Mouse (Mus musculus): Measurements from ENCODE around the gene Ncln. TPM values are rescaled to one million over a fixed set of nuclear protein-coding genes. Genes with fewer than 3 reads are reported as not detected.
"Not testable (repeated sequence)": the region's sequence is repeated elsewhere in the genome, so short reads cannot be mapped to it uniquely, and the experiment has no call there.

Gene Ncln
- total RNA-seq, 2 experiments from 2014 or later: 62.8 to 72.4 TPM

DNA sequence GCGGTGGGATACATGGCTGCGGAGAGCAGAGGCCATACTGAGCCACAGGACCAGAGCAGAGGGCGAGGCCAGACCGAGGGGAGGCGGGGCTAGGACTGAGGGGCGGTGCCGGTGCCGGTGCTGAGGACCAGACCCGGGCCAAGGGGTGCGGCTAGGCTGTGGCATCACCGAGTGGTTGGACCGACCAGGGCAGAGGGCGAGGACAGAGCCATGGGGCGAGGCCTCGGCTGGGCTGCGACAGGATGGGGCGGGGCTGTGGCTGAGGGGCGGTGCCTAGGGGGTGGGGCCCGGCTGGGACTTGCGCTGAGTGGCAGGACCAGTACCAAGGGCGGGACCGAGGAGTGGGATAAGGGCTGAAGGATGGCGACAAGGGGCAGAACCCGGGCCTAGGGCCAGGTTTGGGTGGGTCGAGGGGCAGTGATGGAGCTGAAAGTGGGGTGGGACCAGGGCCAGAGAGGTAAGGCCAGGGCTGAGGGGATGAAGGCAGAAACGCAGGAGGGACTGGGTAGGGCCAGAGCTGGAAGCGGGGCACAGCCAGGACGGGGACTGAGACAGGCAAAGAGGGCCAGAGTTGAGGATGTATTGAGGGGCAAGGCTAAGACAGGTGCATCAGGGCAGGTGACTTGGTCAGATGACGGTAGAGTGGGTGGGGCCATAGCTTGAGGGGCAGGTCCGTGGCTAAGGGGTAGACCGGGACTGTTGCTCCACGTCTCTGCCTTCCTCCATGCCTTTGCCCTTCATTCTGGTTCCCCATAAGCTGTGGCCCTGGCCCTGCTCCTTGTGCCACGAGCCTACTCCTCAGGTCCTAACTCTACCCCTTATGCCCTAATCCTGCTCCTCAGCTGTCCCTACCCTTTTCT is 31.6 kb downstream of the Ncln start:
- ATAC-seq (ENCODE audit: poor library complexity, severe bottlenecking): peak; percentile 81

- no peak for ATAC-seq (ENCODE audit: poor library complexity, severe bottlenecking)
Measured at GRCm38 (mm10) chr10:81463531-81463930, 32.7 kb downstream of the Ncln start.

GRCm38 (mm10) chr10:81462917-81463316 is 33.3 kb downstream of the Ncln start:
- ATAC-seq (ENCODE audit: poor library complexity, severe bottlenecking): no peak

GRCm38 (mm10) chr10:81462415-81462804 is 33.8 kb downstream of the Ncln start:
- ATAC-seq (ENCODE audit: poor library complexity, severe bottlenecking): no peak

GRCm38 (mm10) chr10:81461673-81462414 is 34.3 kb downstream of the Ncln start:
- no peak for ATAC-seq (ENCODE audit: poor library complexity, severe bottlenecking)

GRCm38 (mm10) chr10:81460951-81461350 is 35.2 kb downstream of the Ncln start:
- no peak for ATAC-seq (ENCODE audit: poor library complexity, severe bottlenecking)

DNA sequence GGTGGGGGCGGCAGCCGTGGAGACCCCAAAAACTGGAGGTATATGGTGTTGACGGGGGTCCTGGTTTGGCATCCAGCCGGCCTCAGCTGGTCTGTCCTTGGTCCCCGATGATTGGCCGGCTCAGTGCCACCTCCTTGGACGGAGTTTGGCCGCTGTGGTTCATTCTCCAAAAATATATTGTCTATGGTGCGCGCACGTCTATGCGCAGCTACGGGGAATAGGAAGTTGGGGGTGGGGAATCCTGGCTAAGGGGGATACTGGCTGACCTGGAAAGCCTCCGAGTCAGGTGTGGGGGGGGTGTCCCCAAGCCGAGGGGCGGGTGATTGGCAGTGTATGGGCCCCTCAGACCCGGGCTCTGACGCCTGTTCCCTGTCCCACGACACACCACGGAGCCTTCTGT is 35.7 kb downstream of the Ncln start:
- no peak for ATAC-seq (ENCODE audit: poor library complexity, severe bottlenecking)

GRCm38 (mm10) chr10:81459399-81459798 is 36.8 kb downstream of the Ncln start:
- ATAC-seq (ENCODE audit: poor library complexity, severe bottlenecking): no peak

DNA sequence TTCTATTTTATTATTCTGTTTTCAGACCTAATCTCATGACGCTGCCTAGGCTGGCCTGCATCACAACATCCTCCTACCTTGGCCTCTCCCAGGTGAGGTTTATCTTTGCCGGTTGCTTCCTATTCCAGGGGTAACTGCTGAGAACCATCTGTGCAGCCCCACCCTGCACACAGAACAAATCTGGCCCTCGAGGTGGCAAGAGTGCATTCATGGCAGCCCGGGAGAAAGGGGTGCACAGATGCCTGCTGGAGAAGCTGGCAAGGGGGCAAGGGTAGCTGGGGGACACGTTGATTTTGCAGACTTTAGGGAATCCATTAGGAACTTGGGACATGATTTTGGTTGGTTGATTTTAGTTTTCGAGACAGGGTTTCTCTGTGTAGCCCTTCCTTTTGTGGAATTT is 37.9 kb downstream of the Ncln start:
- no peak for ATAC-seq (ENCODE audit: poor library complexity, severe bottlenecking)

DNA sequence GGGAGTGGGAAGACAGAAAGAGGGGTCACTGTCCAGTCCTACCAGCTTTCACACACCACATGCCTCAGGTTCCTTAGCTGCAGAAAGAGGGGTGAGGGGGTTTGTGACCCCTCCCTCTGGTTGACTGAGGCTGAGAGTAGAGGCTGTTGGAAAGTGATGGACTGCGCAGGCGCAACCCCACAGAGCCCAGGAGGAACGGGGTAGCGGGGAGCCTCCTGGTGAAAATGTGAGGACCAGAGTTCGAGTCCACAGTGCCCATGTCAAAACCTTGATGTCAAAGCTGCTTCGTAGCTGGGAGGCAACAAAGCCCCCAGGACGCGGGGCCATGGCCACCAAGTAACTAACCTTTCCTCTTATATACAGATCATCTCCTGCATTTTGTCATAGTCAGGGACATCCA is 38.6 kb downstream of the Ncln start:
- ATAC-seq (ENCODE audit: poor library complexity, severe bottlenecking): no peak

GRCm38 (mm10) chr10:81456983-81457563 is 39.1 kb downstream of the Ncln start:
- ATAC-seq (ENCODE audit: poor library complexity, severe bottlenecking): no peak

GRCm38 (mm10) chr10:81455181-81455895 is 40.9 kb downstream of the Ncln start, which contains the start of gene Nfic:
TSS of gene Nfic (minus strand) at chr10:81455635.
- no peak for ATAC-seq (ENCODE audit: poor library complexity, severe bottlenecking)

DNA sequence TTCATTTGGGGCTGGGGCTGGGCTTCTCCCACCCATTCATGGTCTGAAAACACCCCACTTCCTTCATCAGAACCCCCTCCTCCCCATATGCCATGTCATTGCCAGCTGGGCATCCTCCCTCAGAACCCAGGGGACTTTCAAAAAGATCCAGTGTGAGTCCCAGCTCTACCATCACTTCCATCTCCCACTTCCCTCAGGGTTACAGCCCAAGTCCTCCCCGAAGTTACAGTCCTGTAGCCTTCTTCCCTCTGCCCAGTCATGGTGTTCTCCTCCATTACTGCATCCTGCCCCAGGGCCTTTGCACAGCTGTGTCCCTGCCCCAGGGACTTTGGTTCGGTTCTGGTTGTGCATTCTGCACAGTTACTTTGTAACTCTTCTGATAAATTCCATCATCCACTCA is 42.1 kb downstream of the Ncln start:
- ATAC-seq (ENCODE audit: poor library complexity, severe bottlenecking): no peak

- no peak for ATAC-seq (ENCODE audit: poor library complexity, severe bottlenecking)
Measured at GRCm38 (mm10) chr10:81452947-81453288, 43.3 kb downstream of the Ncln start.

GRCm38 (mm10) chr10:81452237-81452946 is 43.8 kb downstream of the Ncln start:
- ATAC-seq (ENCODE audit: poor library complexity, severe bottlenecking): no peak

- no peak for ATAC-seq (ENCODE audit: poor library complexity, severe bottlenecking)
Measured at GRCm38 (mm10) chr10:81451365-81451745, 44.8 kb downstream of the Ncln start.

GRCm38 (mm10) chr10:81450641-81451364 is 45.4 kb downstream of the Ncln start:
- no peak for ATAC-seq (ENCODE audit: poor library complexity, severe bottlenecking)

DNA sequence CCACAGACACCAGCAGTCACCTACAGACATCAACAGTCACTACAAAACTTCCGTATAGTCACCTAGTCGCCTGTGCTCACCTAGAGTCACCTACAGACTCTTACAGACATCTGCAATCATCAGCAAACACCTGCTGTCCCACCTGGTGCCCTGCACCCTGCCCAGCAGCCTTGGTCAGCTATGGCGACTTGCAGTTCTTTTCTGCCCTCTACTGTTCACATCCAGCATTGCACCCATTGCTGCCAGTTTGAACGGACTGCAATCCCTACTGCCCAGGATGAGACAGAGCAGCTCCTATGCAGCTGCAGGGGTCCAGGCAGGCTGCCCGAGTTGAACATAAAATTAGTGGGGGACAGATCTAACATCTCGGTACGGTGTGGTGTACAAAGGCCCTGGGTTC is 46.1 kb downstream of the Ncln start:
- peak; percentile 99 for ATAC-seq (ENCODE audit: poor library complexity, severe bottlenecking)

GRCm38 (mm10) chr10:81445516-81445915 is 50.7 kb downstream of the Ncln start:
- ATAC-seq (ENCODE audit: poor library complexity, severe bottlenecking): not testable (repeated sequence)

DNA sequence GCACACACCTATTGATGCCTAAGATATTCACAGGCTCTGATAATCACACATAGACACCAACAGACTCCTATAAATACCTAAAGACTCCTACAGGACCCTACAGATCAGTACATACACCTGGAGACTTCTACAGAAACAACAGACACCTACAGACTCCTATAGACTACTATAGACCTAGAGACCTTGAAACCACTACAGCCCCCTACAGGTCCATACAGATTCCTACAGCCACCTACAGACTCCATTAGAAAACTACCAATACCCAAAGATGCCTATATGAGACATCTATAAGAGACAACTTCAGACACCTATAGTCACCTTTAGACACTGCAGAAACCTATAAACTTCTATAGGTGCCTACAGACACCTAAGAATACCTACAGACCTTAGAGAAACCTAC is 55.2 kb downstream of the Ncln start:
- ATAC-seq (ENCODE audit: poor library complexity, severe bottlenecking): peak; percentile 83

All from megakaryocyte, adult 5-6 weeks (primary cell).